Mouse (Mus musculus): ENCODE data around the gene Slc26a10. TPM values are rescaled to one million over a fixed set of nuclear protein-coding genes. Genes with fewer than 3 reads are reported as not detected.
"Not testable (repeated sequence)": the region's sequence is repeated elsewhere in the genome, so short reads cannot be mapped to it uniquely, and the experiment has no call there.

Slc26a10 gene
- total RNA-seq, 2 experiments from 2014 or later, result 25.7 to 31.8 TPM

DNA sequence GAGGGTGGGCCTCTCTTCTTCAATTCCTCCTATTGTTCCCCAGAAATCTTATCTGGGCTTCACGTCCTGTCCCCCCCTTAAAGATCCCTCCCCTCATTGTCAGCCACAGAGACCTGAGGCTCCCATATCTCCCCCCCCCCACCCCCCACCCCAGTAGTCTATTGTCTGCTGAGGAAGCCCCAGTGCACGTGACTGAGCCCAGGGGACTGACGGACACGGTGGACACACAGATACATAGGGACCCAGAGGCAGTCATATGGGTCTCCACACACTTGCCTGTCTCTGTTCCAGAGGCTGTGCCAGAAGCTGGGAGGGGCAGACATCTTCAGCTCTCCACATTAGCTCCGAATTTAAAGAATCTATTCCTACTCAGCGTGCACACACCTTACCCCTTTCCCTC lies 1.1 kb upstream of the Slc26a10 start:
- no peak for DNase-seq

DNA sequence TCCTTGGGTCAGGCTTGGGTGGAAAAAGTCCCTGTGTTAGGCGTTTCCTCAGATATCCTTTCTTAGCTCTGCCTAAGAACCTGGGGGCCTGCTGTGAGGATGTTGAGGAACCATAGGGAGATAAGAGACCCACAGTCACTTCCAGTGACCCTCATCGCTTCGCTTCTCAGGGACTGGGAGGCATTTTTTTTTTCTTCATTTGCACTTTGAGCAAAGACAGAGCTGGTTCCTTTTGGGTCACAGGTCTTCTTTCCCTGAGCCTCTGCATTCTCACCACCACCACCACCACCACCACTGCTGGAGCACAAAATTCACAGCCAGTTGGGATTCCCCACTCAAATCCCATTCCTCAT lies 226 bp upstream of the Slc26a10 start:
- no peak for DNase-seq

DNA sequence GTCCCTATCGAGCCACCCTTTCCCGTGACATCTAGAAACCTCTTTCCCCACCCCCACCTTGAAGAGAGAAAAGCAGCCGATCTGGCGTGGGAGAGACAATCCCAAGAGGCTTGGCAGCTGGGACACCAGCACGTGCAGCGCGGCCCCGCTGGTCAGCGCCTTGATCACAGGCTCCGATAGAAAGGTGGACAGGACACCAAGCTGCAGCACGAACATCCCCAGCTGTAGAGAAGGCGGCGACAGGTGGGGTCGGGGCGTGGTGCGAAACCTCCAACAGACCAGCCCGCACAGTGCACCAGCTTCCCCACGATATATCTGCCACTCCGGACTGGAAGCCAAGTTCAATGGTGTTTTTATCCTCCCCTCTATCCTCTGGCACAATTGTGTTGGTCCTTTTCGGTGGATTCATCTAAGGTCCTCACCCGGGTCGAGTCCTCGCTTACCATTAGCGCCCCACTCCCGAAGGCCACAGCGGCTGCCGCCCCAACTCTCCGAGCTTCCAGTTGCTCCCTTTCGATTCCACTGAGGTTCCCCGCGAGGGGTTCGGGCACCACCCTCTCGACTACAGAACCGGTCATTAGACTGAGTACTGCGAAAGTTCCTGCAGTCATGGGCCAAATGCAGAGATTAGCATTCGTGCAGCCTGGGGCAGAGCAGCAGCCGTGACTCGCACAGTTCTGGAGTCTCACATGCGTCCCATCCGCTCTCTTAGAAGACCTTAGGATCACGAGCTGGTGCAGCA lies 2.0 kb downstream of the Slc26a10 start:
- no peak for DNase-seq

DNA sequence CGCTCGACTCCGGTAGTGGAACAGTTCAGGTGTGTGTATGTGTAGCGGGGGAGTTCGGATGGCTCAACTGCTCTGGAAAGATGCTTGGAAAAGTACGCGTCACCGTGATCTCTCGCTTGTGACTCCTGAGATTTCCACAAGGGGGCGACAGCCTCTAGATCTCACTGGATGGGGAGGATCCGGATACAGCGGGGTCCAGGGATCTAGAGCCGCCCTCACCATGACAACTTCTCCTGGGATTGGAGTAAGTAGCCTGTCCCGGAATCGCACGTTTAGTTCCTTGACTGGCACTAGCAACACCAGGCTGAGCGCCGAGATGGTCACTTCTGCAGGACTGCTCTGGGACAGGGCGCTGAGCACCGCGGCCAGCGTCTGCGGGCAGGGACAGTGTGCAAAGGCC lies 2.7 kb downstream of the Slc26a10 start:
- DNase-seq, result peak; percentile 88

DNA sequence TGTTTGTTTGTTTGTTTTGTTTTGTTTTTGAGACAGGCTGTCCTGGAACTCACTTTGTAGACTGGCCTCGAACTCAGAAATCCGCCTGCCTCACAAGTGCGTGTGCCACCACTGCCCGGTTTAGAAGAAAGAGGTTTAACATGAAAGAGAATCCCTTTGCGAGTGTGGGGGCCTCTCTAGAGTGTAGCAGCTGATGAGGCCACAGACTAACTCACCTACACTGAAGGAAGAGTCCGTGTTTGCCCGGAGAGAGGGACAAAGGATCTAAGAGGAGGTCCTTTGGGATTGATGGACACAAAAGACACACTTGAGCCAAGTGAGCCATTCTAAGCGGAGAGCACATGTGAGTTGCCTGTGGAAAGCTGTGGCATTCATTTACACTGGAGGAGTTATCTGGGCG lies 3.2 kb downstream of the Slc26a10 start:
- no peak for DNase-seq

DNA sequence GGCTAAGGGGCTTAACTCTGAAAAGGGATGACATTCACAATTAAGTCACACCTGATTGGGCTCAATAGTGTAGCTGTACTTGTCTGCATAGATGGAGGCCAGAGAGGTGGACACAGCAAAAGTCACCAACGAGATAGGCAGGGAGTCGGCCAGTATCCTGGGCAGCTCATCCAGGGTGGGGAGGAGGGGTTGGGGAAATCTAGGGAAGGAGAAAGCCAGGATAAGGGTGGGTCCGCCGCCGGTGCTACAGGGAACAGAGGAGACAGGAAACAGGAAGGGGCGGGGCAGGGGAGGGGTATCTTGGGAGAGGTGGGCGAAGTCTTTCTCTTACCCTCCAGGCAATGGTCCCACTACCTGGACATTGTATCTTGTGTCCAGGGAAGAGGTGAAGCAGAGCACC lies 3.7 kb downstream of the Slc26a10 start:
- no peak for DNase-seq

DNA sequence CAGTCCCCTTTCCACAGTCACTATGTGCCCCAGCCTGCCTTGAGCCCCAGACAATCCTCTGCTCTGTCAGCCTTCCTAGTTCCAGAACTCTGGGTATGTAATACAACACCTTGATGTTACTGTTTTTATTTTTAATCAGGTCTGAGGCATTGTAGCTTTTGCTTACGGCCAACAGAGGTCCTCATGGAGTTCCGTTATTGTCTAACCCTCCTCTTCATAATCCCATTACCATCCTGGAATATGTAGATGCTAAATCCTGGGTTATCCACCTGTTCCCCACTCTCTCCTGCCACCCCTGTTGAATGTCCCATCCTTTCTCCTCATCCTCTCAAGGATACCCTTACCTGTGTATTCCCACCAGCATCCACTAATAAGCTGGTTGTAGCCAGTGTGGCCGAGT lies 4.2 kb downstream of the Slc26a10 start:
- no peak for DNase-seq

DNA sequence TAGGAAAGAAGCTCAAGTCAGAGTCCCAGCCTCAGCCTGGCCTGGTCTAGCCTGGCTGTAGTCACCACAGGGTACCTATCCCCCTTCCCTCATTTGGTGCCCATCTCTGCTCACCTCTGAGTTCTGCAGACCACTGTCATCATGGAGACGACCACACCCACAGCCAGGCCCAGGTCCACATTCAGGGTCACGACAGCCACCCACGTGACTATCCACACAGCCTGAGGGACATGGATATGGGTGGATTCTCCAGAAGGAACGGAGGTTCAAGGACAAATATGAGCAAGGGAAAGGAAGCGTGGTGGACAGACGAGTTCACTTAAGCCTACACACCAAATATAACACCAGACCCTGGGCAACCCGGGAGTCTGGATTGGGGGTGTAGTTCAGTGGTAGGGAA lies 6.3 kb downstream of the Slc26a10 start:
- DNase-seq, result no peak

DNA sequence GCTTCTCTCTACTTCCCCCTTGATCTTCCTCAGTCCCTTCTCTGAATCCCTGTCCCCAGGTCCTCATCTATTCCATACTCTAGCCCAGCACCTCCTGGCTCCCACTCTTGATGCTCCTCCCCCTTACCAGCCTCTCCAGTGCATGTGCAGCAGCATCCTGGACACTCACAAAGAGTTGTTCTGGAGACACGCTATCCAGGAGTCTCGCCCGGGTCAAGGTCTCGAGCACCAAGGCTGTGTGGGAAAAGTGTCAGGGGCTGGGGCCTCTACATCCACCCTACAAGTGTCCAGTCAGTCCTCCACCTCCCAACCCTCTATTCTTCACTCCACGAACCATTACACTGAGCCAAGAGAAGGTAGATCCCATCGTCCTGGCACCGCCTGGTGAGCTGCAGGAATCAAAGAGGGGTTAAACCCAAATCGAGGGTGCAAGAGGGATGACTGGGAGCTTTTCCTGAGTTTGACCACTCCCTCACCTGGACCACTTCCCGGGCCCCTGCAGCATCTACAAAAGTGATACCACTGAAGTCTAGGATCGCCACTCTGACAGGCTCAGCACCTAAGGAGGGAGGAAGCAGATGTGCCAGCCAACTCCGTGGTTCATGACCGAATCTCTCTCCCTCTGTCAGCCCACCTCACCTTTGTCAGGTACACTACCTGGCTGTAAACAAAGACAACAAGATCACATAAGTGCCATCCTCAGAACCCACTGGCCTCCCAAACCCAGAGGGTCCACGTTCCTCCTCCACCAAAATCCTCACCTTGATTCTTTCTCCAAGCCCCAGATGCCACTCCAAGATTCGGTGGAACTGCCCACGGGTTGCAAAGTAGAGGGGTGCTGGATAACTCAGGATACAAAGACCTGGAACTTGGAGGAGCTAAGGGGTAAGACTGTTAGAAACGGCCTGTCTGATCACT lies 7.0 kb downstream of the Slc26a10 start:
- no peak for DNase-seq

DNA sequence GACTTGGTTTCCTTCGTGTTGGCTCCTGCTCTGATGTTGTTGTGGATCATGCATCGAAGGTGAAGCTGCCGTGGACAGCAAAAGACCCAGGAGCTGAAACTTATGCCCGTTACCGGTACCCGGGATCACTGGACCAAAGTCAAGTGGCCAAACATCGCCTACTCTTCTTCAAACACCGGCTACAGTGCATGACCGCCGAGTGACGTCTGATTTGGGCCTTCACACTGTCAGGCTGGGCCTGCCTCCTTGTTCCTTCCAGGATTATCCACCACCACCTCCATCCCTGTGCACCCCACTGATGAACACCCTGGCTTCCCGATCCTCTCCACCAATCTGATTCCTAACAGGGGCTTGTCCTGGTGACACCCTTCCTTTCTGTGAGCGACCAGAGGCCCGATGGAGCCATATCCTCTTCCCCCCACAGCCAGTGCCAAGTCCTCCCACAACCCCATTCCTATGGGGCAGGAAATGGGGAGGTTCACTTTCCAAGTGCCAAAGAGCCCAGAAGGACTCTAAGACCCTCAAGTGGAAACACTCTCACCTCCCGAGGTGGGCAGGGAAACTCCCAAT lies 8.7 kb downstream of the Slc26a10 start:
- DNase-seq, result no peak

DNA sequence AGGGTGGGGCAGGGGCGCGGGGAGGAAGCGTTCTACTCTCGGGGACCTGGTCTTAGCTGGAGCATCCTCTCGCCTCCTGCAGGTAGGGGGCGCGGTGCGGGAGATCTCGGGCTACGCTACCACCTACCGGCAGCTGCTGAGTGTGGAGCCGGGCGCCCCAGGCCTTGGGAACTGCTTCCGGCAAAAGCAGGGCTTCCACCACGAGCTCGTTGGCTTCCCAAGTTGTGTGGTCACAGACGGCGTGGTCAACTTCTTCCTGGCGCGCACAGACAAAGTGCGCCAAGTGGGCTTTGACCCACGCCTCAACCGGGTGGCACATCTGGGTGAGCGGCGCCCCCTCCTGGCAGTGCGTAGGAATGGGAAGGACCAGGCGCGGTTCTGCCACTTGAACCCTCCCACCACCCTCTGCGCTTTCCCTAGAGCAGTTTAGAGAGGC lies 9.6 kb downstream of the Slc26a10 start:
- DNase-seq, result peak; percentile 80

DNA sequence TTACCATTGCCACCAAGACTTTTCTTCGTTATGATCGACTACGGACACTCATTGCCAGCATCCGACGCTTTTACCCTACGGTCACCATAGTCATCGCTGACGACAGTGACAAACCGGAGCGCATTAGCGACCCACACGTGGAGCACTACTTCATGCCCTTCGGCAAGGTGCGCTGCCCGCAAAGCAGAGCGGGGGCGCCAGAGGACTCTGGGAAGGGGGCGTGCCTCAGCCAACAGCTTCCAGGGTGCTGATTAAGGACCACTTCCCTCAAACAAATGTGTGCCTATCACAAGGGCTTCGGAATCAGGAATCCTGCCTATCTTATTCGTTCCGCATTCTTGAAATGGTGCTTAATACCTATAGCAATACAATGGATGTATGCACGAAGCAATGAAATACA lies 10.4 kb downstream of the Slc26a10 start:
- DNase-seq, result no peak

DNA sequence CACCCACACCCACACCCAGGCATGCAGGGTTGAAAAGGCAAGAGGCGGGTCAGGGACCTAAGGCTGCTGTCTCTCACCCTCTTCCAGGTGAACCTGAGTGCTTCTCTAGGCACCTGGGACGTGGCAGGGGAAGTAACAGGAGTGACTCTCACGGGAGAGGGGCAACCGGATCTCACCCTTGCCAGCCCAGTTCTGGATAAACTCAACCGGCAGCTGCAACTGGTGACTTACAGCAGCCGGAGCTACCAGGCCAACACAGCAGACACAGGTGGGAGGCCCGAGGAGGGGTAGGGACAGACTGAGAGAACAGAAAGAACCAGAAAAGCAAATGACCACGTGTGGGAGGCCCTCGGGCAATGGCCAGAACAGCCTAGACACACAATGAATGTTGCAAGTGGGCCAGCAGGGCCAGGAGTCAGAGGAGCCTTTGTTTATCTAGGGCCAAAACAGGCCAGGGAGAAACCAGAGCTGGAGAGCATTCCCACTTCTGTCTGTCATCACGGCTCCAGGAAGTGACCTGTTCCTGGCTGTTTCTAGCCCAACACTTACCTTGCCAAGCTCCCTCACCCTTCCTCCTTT lies 12.7 kb downstream of the Slc26a10 start:
- no peak for DNase-seq

DNA sequence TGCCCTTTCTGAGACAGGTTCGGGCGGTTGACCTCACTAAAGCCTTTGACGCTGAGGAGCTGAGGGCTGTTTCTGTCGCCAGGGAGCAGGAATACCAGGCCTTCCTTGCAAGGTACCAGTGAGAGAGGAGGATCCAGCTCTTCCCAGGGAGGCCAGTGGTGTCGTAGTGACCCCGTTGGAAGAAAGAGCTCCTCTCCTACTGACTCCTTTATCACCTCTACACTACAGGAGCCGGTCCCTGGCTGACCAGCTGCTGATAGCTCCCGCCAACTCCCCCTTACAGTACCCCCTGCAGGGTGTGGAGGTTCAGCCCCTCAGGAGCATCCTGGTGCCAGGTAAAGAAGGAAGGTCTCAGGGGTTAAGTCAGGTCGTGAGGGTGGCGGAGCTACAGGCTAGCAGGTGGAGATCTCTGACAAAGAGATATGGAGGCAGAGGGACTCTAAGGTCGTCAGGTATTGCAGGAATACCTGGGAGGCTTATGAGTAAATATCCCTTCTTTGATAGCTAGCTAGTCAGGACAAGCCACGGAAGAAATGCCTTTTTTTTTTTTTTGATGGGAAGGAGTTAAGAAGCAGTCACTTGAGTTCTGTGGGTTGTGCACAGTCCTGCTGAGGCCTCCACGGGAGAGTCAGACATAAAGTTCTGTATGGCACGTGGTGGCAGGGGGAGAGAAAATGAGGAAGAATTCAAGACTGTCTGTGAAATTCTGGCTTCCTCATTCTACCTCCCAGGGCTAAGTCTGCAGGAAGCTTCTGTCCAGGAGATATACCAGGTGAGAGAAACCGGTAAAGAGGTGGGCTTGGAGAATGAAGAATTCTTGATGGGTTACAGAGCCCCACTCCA lies 13.5 kb downstream of the Slc26a10 start:
- DNase-seq, result no peak

DNA sequence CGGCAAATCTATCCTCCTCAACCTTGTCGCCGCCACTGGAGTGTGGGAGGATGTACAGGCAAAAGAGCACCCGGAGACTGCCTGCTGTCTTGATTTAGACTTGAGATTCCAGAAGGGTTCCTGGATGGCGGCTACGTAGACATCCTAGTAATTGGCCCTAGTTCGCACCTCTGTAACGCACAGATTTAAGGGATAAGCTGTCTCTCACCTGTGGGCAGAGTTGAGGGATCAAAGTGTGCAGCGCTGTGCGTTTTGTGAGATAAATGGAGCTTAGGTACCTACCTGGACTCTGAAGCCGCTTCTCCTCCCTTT lies 14.1 kb downstream of the Slc26a10 start:
- no peak for DNase-seq

DNA sequence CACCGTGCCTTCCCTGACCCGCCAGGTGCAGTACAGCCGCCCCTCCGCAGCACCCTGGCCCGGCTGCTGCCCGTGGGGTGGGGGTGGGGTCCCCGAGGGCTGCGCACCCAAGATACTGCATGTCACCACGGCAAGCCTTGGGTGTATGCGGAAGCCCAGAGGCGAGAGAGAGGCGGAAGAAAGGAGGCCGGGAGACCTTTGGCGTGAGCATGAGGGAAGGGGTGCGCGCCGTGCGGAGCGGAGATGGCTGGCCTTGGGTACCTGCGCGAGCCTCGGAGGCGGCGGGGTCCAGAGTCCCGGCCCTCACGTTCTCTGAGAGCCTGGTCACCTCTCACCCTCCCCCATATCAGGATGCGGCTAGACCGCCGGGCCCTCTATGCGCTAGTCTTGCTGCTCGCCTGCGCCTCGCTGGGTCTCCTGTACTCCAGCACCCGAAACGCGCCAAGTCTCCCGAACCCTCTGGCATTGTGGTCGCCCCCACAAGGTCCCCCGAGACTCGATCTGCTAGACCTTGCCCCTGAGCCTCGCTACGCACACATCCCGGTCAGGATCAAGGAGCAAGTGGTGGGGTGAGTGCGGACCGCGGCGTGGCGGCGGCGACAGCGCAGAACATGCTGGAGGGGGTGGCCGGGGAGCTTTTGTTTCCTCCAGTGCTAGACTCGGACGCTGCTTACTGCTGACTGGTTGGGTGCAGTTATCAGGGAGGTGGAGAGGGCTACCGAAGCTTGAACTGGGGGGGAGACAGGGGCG lies 14.6 kb downstream of the Slc26a10 start:
- peak; percentile 30 for DNase-seq

DNA sequence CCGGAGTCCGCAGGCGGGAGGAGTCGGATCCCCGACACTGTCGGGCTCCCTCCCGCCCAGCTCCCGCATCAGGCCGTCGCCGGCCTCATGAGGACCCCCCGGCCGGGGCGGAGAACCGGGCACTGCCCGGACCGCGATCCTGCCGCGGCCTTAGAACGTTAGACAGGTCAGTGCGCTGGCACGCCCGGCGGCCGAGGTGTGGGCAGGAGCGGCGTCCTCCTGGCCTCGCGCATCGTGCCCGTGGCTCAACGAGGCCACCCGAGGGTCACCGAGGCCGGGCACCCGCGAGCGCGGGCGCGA lies 15.1 kb downstream of the Slc26a10 start:
- no peak for DNase-seq

DNA sequence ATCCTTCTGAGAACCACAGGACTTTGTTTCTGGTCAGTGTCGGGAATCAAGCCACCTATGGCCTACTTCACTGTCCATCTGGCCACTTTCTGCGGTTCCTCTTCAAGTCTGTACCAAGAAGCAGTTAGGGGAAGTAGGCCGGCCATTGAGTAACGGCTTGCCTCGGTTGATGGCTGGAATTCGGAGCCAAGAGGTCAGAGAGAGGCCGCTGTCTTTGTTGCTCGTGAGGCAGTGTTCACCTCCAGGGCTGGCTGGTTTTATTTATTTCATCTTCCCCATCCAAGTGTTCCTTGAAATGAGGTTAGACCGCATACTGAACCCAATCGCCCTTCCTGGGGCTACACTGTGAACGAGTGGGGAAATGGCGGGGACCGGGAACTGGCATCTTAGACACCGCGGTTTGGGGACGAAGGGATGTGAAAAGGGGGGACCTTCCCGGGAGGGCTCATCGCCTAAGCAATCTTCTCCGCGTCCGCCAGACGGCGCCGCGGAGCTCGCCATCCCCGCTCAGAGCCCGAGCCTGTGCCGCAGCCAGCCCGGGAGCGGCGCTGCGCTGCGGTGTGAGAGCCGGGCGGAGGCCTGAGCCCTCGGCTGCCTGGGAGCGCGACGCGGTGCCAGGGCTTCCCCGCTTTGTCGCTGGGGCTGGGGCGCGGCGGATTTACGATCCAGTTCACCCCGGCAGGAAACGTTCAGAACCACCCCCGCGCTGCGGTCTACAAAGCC lies 15.7 kb downstream of the Slc26a10 start, which contains the start of gene B4galnt1:
Gene B4galnt1 (plus strand): TSS at position 595 of the 723 bp plus-strand sequence.
- DNase-seq, result peak; percentile 79

DNA sequence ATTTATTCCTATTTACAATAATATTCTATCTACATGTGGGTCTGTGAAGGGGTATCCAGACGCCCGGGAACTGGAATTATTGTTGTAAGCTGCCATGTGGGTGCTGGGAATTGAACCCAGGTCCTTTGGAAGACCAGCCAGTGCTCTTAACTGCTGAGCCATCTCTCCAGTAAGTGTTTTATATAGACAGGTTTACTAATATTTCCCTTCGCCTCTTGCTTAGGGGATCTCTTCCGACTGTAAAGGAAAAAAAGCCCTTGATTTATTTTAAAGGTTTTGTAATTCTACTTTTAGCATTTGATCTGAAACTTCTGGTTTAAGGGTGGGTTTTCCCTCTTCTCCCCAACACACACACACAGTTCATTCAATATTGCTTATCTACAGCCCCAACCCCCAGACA lies 16.3 kb downstream of the Slc26a10 start:
- no peak for DNase-seq

DNA sequence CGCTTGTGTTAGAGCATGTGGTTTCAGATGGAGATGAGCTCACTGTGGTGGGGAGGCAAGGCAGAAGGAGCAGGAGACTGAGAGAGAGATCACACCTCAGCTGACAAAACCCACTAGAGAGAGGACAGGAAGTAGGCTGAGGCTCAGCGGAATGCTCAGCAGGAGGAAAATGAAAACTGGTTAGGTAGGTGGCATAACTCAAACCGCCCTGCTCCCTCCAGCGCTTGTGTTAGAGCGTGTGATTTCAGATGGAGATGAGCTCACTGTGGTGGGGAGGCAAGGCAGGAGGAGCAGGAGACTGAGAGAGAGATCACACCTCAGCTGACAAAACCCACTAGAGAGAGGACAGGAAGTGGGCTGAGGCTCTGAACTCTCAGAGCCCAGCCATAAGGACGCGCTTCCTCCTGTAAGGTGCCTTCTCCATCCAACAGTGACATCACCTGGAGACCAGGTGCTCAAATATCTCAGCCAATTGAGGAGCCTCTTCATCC lies 17.6 kb downstream of the Slc26a10 start:
- not testable (repeated sequence) for DNase-seq

DNA sequence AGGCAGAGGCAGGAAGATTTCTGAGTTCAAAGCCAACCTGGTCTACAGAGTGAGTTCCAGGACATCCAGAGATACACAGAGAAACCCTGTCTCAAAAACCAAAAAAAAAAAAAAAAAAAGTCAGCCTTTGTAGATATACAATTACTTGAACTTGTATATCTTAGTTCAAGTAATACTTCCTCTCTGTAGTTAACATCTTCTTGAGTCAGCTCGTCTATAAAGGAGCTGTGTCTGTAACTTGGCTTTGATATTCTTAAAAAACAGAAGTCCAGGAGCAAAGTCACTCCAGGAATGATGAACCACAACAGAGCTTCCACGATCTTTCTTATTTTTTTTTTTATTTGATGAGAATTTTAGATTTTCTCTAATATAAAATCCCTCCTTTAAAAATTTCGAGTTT lies 19.7 kb downstream of the Slc26a10 start:
- DNase-seq, result no peak
